Mouse (Mus musculus): ENCODE results near the gene Sgms2. TPM values are rescaled to one million over a fixed set of nuclear protein-coding genes. Genes with fewer than 3 reads are reported as not detected.

Sgms2 gene
- total and polyA plus RNA-seq, 3 experiments, result not detected

DNA sequence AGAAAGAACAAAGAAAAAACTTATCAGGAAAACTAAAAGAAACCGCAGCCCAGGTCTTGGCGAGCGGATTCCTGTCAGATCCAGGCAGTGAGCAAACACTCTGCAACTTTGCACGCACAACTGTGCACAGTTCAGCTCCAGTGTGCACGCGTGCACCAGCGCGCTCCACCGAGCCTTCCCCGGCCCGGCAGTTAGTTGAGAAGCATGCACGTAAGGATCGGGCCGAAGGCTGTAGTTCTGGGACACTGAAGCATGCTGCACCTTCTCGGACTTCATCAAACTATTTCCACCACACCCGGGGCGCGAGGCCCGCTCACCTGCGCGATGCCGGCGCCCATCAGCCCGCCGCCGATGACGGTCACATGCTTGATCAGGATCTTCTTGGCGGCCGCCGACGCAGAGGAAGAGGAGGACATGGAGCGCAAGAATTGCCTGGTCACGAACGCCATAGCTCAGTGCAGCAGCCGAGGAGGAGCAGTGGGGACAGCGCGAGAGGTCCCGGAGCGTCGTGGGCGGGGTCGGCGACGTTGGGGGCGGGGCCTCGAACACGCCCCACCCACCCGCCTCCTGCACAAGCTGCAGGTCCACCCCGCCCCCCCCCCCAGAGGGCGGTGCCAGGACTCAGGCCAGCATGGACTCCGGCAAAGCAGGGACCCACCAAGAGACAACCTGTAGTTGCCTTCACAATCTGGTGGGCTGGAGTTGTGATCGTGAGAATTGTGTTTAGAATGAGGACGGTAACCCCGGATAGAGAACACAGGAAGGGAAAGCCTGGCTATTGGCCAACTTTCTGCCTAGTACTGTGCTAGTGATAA is 219.4 kb downstream of the Sgms2 start, which contains the start of gene Hadh:
Gene Hadh (minus strand): TSS at position 543 of the 815 bp plus-strand sequence.
- Histone ChIP-seq H3K4me1 (ENCODE audit: control insufficient read depth in 1 of 2, insufficient read depth in 2 of 2) (peaks cover 0 to 24% of the 10 kb centered on the region in 2 experiments; a peak in 3 of 4 replicates), H3K27me3 (replicated peaks) (no peaks in the 10 kb centered on the region), H3K9me3 (replicated peaks; ENCODE audit: low read length) (no peaks in the 10 kb centered on the region), H3K4me3 (replicated peaks in 1 of 3; ENCODE audit: low read depth in 2 of 3, low read length in 2 of 3, poor library complexity in 1 of 3) (peak within 1 kb of the TSS; percentile 53 to 79 (median 75)), H3K9ac (ENCODE audit: insufficient read depth, low read depth) (peak within 1 kb of the TSS; percentile 34), H3K27ac (ENCODE audit: insufficient read depth, low read depth) (0 out of 2 replicates have a peak within 1 kb of the TSS, but pooled peaks have one; percentile 5), H3K4me2 (ENCODE audit: insufficient read depth, low read depth, poor library complexity, severe bottlenecking) (peak within 1 kb of the TSS; percentile 71), H3K36me3 (replicated peaks in 1 of 2; ENCODE audit: control insufficient read depth in 1 of 2, insufficient read depth in 1 of 2, low read length in 1 of 2) (peaks cover 0 to 18% of the 10 kb centered on the region in 2 experiments), H3K79me2 (replicated peaks; ENCODE audit: control insufficient read depth, extremely low read depth, insufficient read depth, poor library complexity, severe bottlenecking) (no peaks in the 10 kb centered on the region)
- dilution Hi-C loops (cut with MboI; ENCODE audit: extremely low pct_ligation_motif_present, extremely low pct_unique_long_range_greater_than_20kb, low sequenced_read_pairs), result no loop called here
- in situ Hi-C loops (cut with MboI; ENCODE audit: low pct_ligation_motif_present, low pct_unique_long_range_greater_than_20kb, low sequenced_read_pairs), result no loop called here
- peak; percentile 82 for DNase-seq (ENCODE audit: extremely low read depth)
- TF ChIP-seq ELF1 (IDR thresholded peaks at IDR 0.05; ENCODE audit: low read depth, low read length) (no peak), SIN3A (IDR thresholded peaks at IDR 0.05; ENCODE audit: low read length) (0 out of 2 replicates have a peak, but pooled peaks have one; percentile 43), IRF4 (IDR thresholded peaks at IDR 0.05; ENCODE audit: low read depth, low read length) (peak; percentile 4; the same call in 1 of the 2 replicates), MAX (IDR thresholded peaks at IDR 0.05; ENCODE audit: low read length) (no peak), CHD2 (IDR thresholded peaks at IDR 0.05; ENCODE audit: low read length) (no peak; the same call in 1 of the 2 replicates), NELFE (IDR thresholded peaks at IDR 0.05; ENCODE audit: low read depth, low read length) (peak; percentile 67), HCFC1 (IDR thresholded peaks at IDR 0.05; ENCODE audit: low read depth, low read length) (peak; percentile 12; the same call in 1 of the 2 replicates), ZMIZ1 (IDR thresholded peaks at IDR 0.05; ENCODE audit: low read depth, low read length) (peak; percentile 70; the same call in 1 of the 2 replicates), MXI1 (IDR thresholded peaks at IDR 0.05; ENCODE audit: low read depth, low read length) (peak; percentile 71), POLR2A (IDR thresholded peaks at IDR 0.05; ENCODE audit: low read depth, low read length) (peak; percentile 75)

DNA sequence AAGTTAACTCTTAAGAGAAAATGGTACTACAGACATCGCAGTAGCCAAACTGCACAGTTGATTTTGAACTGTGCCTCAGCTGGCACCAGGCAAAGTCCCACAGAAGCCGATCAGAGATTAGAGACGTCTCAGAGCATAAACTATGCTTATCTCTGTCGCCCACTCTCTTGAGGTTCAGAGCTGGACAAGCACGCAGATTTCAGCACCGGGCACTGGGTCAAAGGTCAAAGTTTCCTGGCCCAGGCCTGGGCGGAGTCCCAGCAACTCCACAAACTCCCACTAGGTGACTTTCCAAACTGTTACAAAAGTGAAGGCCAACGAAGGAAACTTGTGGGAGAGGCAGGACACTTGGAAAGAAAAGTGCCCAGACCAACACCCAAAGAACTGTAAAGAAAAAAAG is 220.1 kb downstream of the Sgms2 start:
- peak overlapping the region; percentile 71 for H3K4me2 ChIP-seq (ENCODE audit: insufficient read depth, low read depth, poor library complexity, severe bottlenecking)
- H3K4me1 ChIP-seq (ENCODE audit: control insufficient read depth in 1 of 2, insufficient read depth in 2 of 2), result peaks cover 0 to 24% of the 10 kb centered on the region in 2 experiments; a peak in 3 of 4 replicates
- peak; percentile 35 for DNase-seq (ENCODE audit: extremely low read depth)
- no peaks in the 10 kb centered on the region for H3K9me3 ChIP-seq (replicated peaks; ENCODE audit: low read length)
- TF ChIP-seq IRF4 (IDR thresholded peaks at IDR 0.05; ENCODE audit: low read depth, low read length) (no peak), CHD1 (IDR thresholded peaks at IDR 0.05; ENCODE audit: low read depth, low read length) (no peak), ZC3H11A (IDR thresholded peaks at IDR 0.05; ENCODE audit: low read depth, low read length) (no peak), USF2 (conservative IDR thresholded peaks at IDR 0.05; ENCODE audit: low read depth, low read length) (no peak), CHD2 (IDR thresholded peaks at IDR 0.05; ENCODE audit: low read length) (no peak), EP300 (IDR thresholded peaks at IDR 0.05; ENCODE audit: low read length) (no peak), PAX5 (IDR thresholded peaks at IDR 0.05; ENCODE audit: low read length) (no peak)
- H3K27ac ChIP-seq (ENCODE audit: insufficient read depth, low read depth), result no peak overlapping the region
- in situ Hi-C loops (cut with MboI; ENCODE audit: low pct_ligation_motif_present, low pct_unique_long_range_greater_than_20kb, low sequenced_read_pairs) (no loop called here), dilution Hi-C loops (cut with MboI; ENCODE audit: extremely low pct_ligation_motif_present, extremely low pct_unique_long_range_greater_than_20kb, low sequenced_read_pairs) (no loop called here)
- H3K27me3 ChIP-seq (replicated peaks), result no peaks in the 10 kb centered on the region
- H3K36me3 ChIP-seq (replicated peaks in 1 of 2; ENCODE audit: control insufficient read depth in 1 of 2, insufficient read depth in 1 of 2, low read length in 1 of 2), result peaks cover 0 to 21% of the 10 kb centered on the region in 2 experiments
- H3K79me2 ChIP-seq (replicated peaks; ENCODE audit: control insufficient read depth, extremely low read depth, insufficient read depth, poor library complexity, severe bottlenecking), result no peaks in the 10 kb centered on the region
- peak overlapping the region; percentile 34 for H3K9ac ChIP-seq (ENCODE audit: insufficient read depth, low read depth)
- peak overlapping the region in 2 of 3 experiments; percentile 53 to 79 for H3K4me3 ChIP-seq (replicated peaks in 1 of 3; ENCODE audit: low read depth in 2 of 3, low read length in 2 of 3, poor library complexity in 1 of 3)

All from CH12.LX (cell line).